ENCODE assay signal across 16 mouse cellular contexts in genomic region chr14:122484458-122484843, GRCm38 (mm10). TPM values are rescaled to one million over a fixed set of nuclear protein-coding genes. Genes with fewer than 3 reads are reported as not detected.
DNase-seq lines count a peak whose midpoint lies in the region; ATAC-seq and TF ChIP-seq lines count a peak whose summit lies in the region.
"Had no signal": no experiment of that assay in that cellular context is flagged by ENCODE, and none has a peak within 500 bp of the region (broad histone marks: within the 10 kb centered on the region; RNA-seq: fewer than 3 reads in every experiment).

No protein-coding gene starts in this region.

- no peaks in the 10 kb centered on the region for H3K4me1 ChIP-seq in forebrain, postnatal 0 days (ENCODE audit: insufficient read depth)
- peaks cover 57% of the 10 kb centered on the region for H3K4me1 ChIP-seq in limb, embryonic 12.5 days (replicated peaks)
- H3K4me1 ChIP-seq in neural tube, embryonic 12.5 days: peaks cover 6% of the 10 kb centered on the region; the same call in 1 of the 2 replicates
- H3K4me1 ChIP-seq: lung, embryonic 15.5 days had no signal

- H3K27ac ChIP-seq in layer of hippocampus, adult 2 months: peak overlapping the region; percentile 70
- H3K27ac ChIP-seq in forebrain, postnatal 0 days (ENCODE audit: low read depth, low read length): peak overlapping the region; percentile 40; the same call in 1 of the 2 replicates
- peak overlapping the region; percentile 82 for H3K27ac ChIP-seq in limb, embryonic 12.5 days
- no peak overlapping the region for H3K27ac ChIP-seq in neural tube, embryonic 12.5 days
- H3K27ac ChIP-seq: lung, embryonic 15.5 days had no signal

- no peak overlapping the region for H3K9ac ChIP-seq in forebrain, postnatal 0 days
- H3K9ac ChIP-seq in limb, embryonic 12.5 days (replicated peaks): no peak overlapping the region
- 0 out of 2 replicates have a peak overlapping the region, but pooled peaks have one; percentile 8 for H3K9ac ChIP-seq in neural tube, embryonic 12.5 days
- H3K9ac ChIP-seq: lung, embryonic 15.5 days had no signal

- no peak overlapping the region; the same call in 1 of the 2 replicates for H3K4me3 ChIP-seq in layer of hippocampus, adult 2 months
- H3K4me3 ChIP-seq in forebrain, postnatal 0 days (ENCODE audit: low read depth, low read length): no peak overlapping the region
- H3K4me3 ChIP-seq in limb, embryonic 12.5 days (replicated peaks): no peak overlapping the region
- 0 out of 2 replicates have a peak overlapping the region, but pooled peaks have one; percentile 0 for H3K4me3 ChIP-seq in neural tube, embryonic 12.5 days
- H3K4me3 ChIP-seq: lung, embryonic 15.5 days had no signal

- H3K4me2 ChIP-seq in forebrain, postnatal 0 days (ENCODE audit: low read depth): peak overlapping the region; percentile 33; the same call in 1 of the 2 replicates
- H3K4me2 ChIP-seq in limb, embryonic 12.5 days: peak overlapping the region; percentile 59
- H3K4me2 ChIP-seq in neural tube, embryonic 12.5 days (replicated peaks): peak overlapping the region; percentile 53
- H3K4me2 ChIP-seq: lung, embryonic 15.5 days had no signal

- H3K9me3 ChIP-seq in forebrain, postnatal 0 days (ENCODE audit: low read length): no peaks in the 10 kb centered on the region
- no peaks in the 10 kb centered on the region for H3K9me3 ChIP-seq in limb, embryonic 12.5 days
- H3K9me3 ChIP-seq in neural tube, embryonic 12.5 days: no peaks in the 10 kb centered on the region
- H3K9me3 ChIP-seq: lung, embryonic 15.5 days had no signal

- no peak for DNase-seq in layer of hippocampus, adult 2 months (ENCODE audit: low spot score in 2 of 2)
- DNase-seq in layer of hippocampus, adult 18-20 months (ENCODE audit: low spot score in 2 of 2): no peak
- no peak for DNase-seq in forebrain, postnatal 0 days
- DNase-seq in adrenal gland, postnatal 4 days (ENCODE audit: low spot score in 2 of 2): no peak
- no peak for DNase-seq in right cerebral cortex, adult 18-20 months
- no peak for DNase-seq in embryo, embryonic 10.5 days (ENCODE audit: low spot score)
- DNase-seq: heart, postnatal 36 days; kidney, adult 8-10 months; layer of hippocampus, adult 9-11 months had no signal

- H3K27me3 ChIP-seq in forebrain, postnatal 0 days (ENCODE audit: insufficient read depth, low read length): peaks cover 66% of the 10 kb centered on the region
- H3K27me3 ChIP-seq in limb, embryonic 12.5 days: peaks cover 54% of the 10 kb centered on the region
- peaks cover 57% of the 10 kb centered on the region for H3K27me3 ChIP-seq in neural tube, embryonic 12.5 days (replicated peaks)

- WGBS in forebrain, postnatal 0 days: 32% methylated on average over 4 of the region's 4 CpGs
- WGBS in limb, embryonic 12.5 days: 24% methylated on average over 4 of the region's 4 CpGs
- 8% methylated on average over 4 of the region's 4 CpGs for WGBS in neural tube, embryonic 12.5 days

- ATAC-seq in forebrain, postnatal 0 days: no peak
- ATAC-seq in limb, embryonic 12.5 days (ENCODE audit: insufficient number of reproducible peaks, insufficient read depth, low FRiP score, low TSS enrichment, low read depth): no peak
- ATAC-seq in neural tube, embryonic 12.5 days (ENCODE audit: low FRiP score, low read depth): no peak

- TF ChIP-seq CTCF in layer of hippocampus, adult 2 months (conservative IDR thresholded peaks at IDR 0.05): no peak
- no peak for TF ChIP-seq CTCF in forebrain, postnatal 0 days (IDR thresholded peaks at IDR 0.05; ENCODE audit: low read depth)

- H3K36me3 ChIP-seq in forebrain, postnatal 0 days (ENCODE audit: insufficient read depth): no peaks in the 10 kb centered on the region
- H3K36me3 ChIP-seq in limb, embryonic 12.5 days: no peaks in the 10 kb centered on the region
- no peaks in the 10 kb centered on the region for H3K36me3 ChIP-seq in neural tube, embryonic 12.5 days
- H3K36me3 ChIP-seq: lung, embryonic 15.5 days had no signal

RNA-seq across cellular contexts. Expression of gene Gm10837, which starts 5.9 kb away (rescaled TPM):
- total RNA-seq in layer of hippocampus, adult 2 months (2021): not detected
- total RNA-seq in layer of hippocampus, adult 18-20 months (2021): not detected
- total RNA-seq in forebrain, postnatal 0 days (2014; rRNA removed): 0.15 and 1.0 TPM in 2 replicates
- polyA plus RNA-seq in forebrain, postnatal 0 days (2015; fragmentation: Nextera tagmentation; extraction: Ambion mirVana): 0.23 TPM in 1 of 2 replicates, not detected in the other
- 0.14 and 0.18 TPM in 2 replicates for polyA plus RNA-seq in limb, embryonic 12.5 days (2016; fragmentation: Nextera tagmentation; extraction: Ambion mirVana)
- polyA plus RNA-seq in neural tube, embryonic 12.5 days (2016; fragmentation: Nextera tagmentation; extraction: Ambion mirVana): 0.57 and 0.68 TPM in 2 replicates
- not detected for total RNA-seq in adrenal gland, postnatal 4 days (2021)
- total RNA-seq: heart, adult 8-10 months; heart, postnatal 36 days; left cerebral cortex, postnatal 25 days; MEL had no signal
- polyA plus RNA-seq: lung, embryonic 15.5 days; stomach, embryonic 14.5 days had no signal

RNA-seq across cellular contexts. Expression of gene Zic2, which starts 9.2 kb away (rescaled TPM):
- total RNA-seq in layer of hippocampus, adult 2 months (2021): 10 to 100 TPM; 17.7 to 21.9 TPM
- total RNA-seq in layer of hippocampus, adult 18-20 months (2021): 10 to 100 TPM; 16.1 to 18.7 TPM
- total RNA-seq in forebrain, postnatal 0 days (2014; rRNA removed): 44.9 and 105 TPM in 2 replicates
- polyA plus RNA-seq in forebrain, postnatal 0 days (2015; fragmentation: Nextera tagmentation; extraction: Ambion mirVana): 9.6 and 16.3 TPM in 2 replicates
- polyA plus RNA-seq in limb, embryonic 12.5 days (2016; fragmentation: Nextera tagmentation; extraction: Ambion mirVana): 6.2 and 8.0 TPM in 2 replicates
- polyA plus RNA-seq in neural tube, embryonic 12.5 days (2016; fragmentation: Nextera tagmentation; extraction: Ambion mirVana): 11.6 and 13.4 TPM in 2 replicates
- total RNA-seq in adrenal gland, postnatal 4 days (2021): 1 to 10 TPM in 1 of 2 experiments, under 1 TPM in 1; 0.22 to 1.4 TPM
- total RNA-seq: heart, postnatal 36 days; MEL had no signal
- polyA plus RNA-seq: lung, embryonic 15.5 days; stomach, embryonic 14.5 days had no signal

RNA-seq across cellular contexts. Expression of gene Zic5, which starts 19.0 kb away (rescaled TPM):
- 1 to 10 TPM; 3.9 to 4.4 TPM for total RNA-seq in layer of hippocampus, adult 2 months (2021)
- 1 to 10 TPM; 3.0 to 5.1 TPM for total RNA-seq in layer of hippocampus, adult 18-20 months (2021)
- 13.9 and 22.8 TPM in 2 replicates for total RNA-seq in forebrain, postnatal 0 days (2014; rRNA removed)
- 5.1 and 13.8 TPM in 2 replicates for polyA plus RNA-seq in forebrain, postnatal 0 days (2015; fragmentation: Nextera tagmentation; extraction: Ambion mirVana)
- 8.0 TPM in 2 replicates for polyA plus RNA-seq in limb, embryonic 12.5 days (2016; fragmentation: Nextera tagmentation; extraction: Ambion mirVana)
- polyA plus RNA-seq in neural tube, embryonic 12.5 days (2016; fragmentation: Nextera tagmentation; extraction: Ambion mirVana): 11.3 and 14.3 TPM in 2 replicates
- total RNA-seq in adrenal gland, postnatal 4 days (2021): under 1 TPM in 1 of 2 experiments, not detected in 1; 0.40 TPM
- total RNA-seq: heart, adult 8-10 months; heart, postnatal 36 days had no signal
- polyA plus RNA-seq: lung, embryonic 15.5 days; stomach, embryonic 14.5 days had no signal

RNA-seq across cellular contexts. Expression of gene Gm5089, which starts 33.5 kb away (rescaled TPM):
- total RNA-seq in layer of hippocampus, adult 2 months (2021): under 1 TPM; 0.17 to 0.36 TPM
- total RNA-seq in layer of hippocampus, adult 18-20 months (2021): under 1 TPM; 0.30 to 0.38 TPM
- 0.33 and 0.38 TPM in 2 replicates for total RNA-seq in forebrain, postnatal 0 days (2014; rRNA removed)
- 0.12 TPM in 1 of 2 replicates, not detected in the other for polyA plus RNA-seq in forebrain, postnatal 0 days (2015; fragmentation: Nextera tagmentation; extraction: Ambion mirVana)
- polyA plus RNA-seq in limb, embryonic 12.5 days (2016; fragmentation: Nextera tagmentation; extraction: Ambion mirVana): 0.14 and 0.23 TPM in 2 replicates
- 1.3 TPM in 2 replicates for polyA plus RNA-seq in neural tube, embryonic 12.5 days (2016; fragmentation: Nextera tagmentation; extraction: Ambion mirVana)
- total RNA-seq in adrenal gland, postnatal 4 days (2021): not detected
- total RNA-seq: heart, adult 8-10 months; heart, postnatal 36 days; MEL had no signal
- polyA plus RNA-seq: lung, embryonic 15.5 days; stomach, embryonic 14.5 days had no signal

RNA-seq across cellular contexts. Expression of gene Pcca, which starts 49.7 kb away (rescaled TPM):
- 10 to 100 TPM; 41.2 to 44.3 TPM for total RNA-seq in layer of hippocampus, adult 2 months (2021)
- 10 to 100 TPM; 38.7 to 39.5 TPM for total RNA-seq in layer of hippocampus, adult 18-20 months (2021)
- total RNA-seq in forebrain, postnatal 0 days (2014; rRNA removed): 11.9 and 12.4 TPM in 2 replicates
- polyA plus RNA-seq in forebrain, postnatal 0 days (2015; fragmentation: Nextera tagmentation; extraction: Ambion mirVana): 23.8 and 29.4 TPM in 2 replicates
- 34.5 and 37.7 TPM in 2 replicates for polyA plus RNA-seq in limb, embryonic 12.5 days (2016; fragmentation: Nextera tagmentation; extraction: Ambion mirVana)
- polyA plus RNA-seq in neural tube, embryonic 12.5 days (2016; fragmentation: Nextera tagmentation; extraction: Ambion mirVana): 33.0 and 35.0 TPM in 2 replicates
- 10 to 100 TPM; 63.2 to 64.4 TPM for total RNA-seq in adrenal gland, postnatal 4 days (2021)

Comparison
In these comparisons a context has a peak if more than half of its experiments do, and no peak if none do; other contexts are left out.
1. RNA of gene Zic2, which starts 9.2 kb away (total RNA-seq): 44.9 to 105 TPM in forebrain, postnatal 0 days, 17.7 to 21.9 TPM in layer of hippocampus, adult 2 months and 16.1 to 18.7 TPM in layer of hippocampus, adult 18-20 months; 0.22 to 1.4 TPM in adrenal gland, postnatal 4 days; every median in the first group is over 4 times any median in the second.
2. Peak in every context shown above with its lines, with median percentiles within 50 percentile points of each other: H3K4me2 ChIP-seq.